ENCODE assay signal across 14 mouse cellular contexts in the genomic region with DNA sequence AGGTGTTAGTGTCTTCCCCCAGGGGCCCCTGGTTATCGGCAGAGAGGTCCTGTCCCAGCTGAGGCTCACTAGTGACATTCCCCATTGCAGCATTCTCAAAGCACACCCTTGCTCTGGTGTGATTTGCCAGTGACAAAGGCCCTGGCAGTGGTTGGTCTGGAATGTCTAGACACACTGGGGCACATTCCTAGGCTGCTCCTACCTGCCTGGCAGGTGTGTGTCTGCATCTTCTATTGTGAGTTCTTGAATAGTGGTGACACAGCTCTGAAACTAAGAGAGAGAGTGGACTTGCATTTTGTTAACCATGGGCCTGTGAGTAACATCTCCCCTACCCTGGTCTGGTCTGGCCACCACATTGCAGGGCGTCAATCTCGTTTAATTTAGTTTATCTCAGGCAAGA. TPM values are rescaled to one million over a fixed set of nuclear protein-coding genes. Genes with fewer than 3 reads are reported as not detected.
A peak's percentile ranks its signal among the peaks of the same experiment; 100 is the strongest.
DNase-seq lines count a peak whose midpoint lies in the region; ATAC-seq lines count a peak whose summit lies in the region.
"Had no signal": no experiment of that assay in that cellular context is flagged by ENCODE, and none has a peak within 500 bp of the region (broad histone marks: within the 10 kb centered on the region; RNA-seq: fewer than 3 reads in every experiment).

No protein-coding gene starts in this region.

- 45% methylated on average over 3 of the region's 3 CpGs for WGBS in heart, embryonic 10.5 days
- 37% methylated on average over 3 of the region's 3 CpGs for WGBS in lung, embryonic 15.5 days
- 65% methylated on average over 3 of the region's 3 CpGs for WGBS in embryonic facial prominence, embryonic 15.5 days
- 65% methylated on average over 3 of the region's 3 CpGs for WGBS in stomach, embryonic 14.5 days

- no peak overlapping the region for H3K4me3 ChIP-seq in heart, embryonic 10.5 days
- no peak overlapping the region for H3K4me3 ChIP-seq in lung, embryonic 15.5 days
- H3K4me3 ChIP-seq in embryonic facial prominence, embryonic 15.5 days (replicated peaks), result no peak overlapping the region
- no peak overlapping the region for H3K4me3 ChIP-seq in stomach, embryonic 14.5 days (ENCODE audit: low read depth, low read length)
- H3K4me3 ChIP-seq: hindbrain, embryonic 15.5 days; left cerebral cortex, adult 2 months; limb, embryonic 12.5 days; neural tube, embryonic 13.5 days had no signal

- no peak overlapping the region for H3K4me2 ChIP-seq in lung, embryonic 15.5 days
- H3K4me2 ChIP-seq in embryonic facial prominence, embryonic 15.5 days (replicated peaks), result no peak overlapping the region
- H3K4me2 ChIP-seq in stomach, embryonic 14.5 days (replicated peaks; ENCODE audit: low read depth, low read length), result no peak overlapping the region
- H3K4me2 ChIP-seq: hindbrain, embryonic 15.5 days; limb, embryonic 12.5 days; neural tube, embryonic 13.5 days had no signal

- H3K27ac ChIP-seq in heart, embryonic 10.5 days, result peak overlapping the region; percentile 67
- peak overlapping the region; percentile 95 for H3K27ac ChIP-seq in lung, embryonic 15.5 days
- H3K27ac ChIP-seq in embryonic facial prominence, embryonic 15.5 days (replicated peaks), result peak overlapping the region; percentile 51; the same call in 1 of the 2 replicates
- peak overlapping the region; percentile 61; the same call in 1 of the 2 replicates for H3K27ac ChIP-seq in stomach, embryonic 14.5 days (ENCODE audit: low read length)
- H3K27ac ChIP-seq: hindbrain, embryonic 15.5 days; left cerebral cortex, adult 2 months; limb, embryonic 12.5 days; neural tube, embryonic 13.5 days had no signal

- peaks cover 56% of the 10 kb centered on the region for H3K4me1 ChIP-seq in heart, embryonic 10.5 days
- peaks cover 58% of the 10 kb centered on the region for H3K4me1 ChIP-seq in lung, embryonic 15.5 days
- peaks cover 24% of the 10 kb centered on the region for H3K4me1 ChIP-seq in embryonic facial prominence, embryonic 15.5 days
- peaks cover 31% of the 10 kb centered on the region for H3K4me1 ChIP-seq in stomach, embryonic 14.5 days (ENCODE audit: control insufficient read depth, insufficient read depth, low read length)

- no peaks in the 10 kb centered on the region for H3K9me3 ChIP-seq in heart, embryonic 10.5 days
- no peaks in the 10 kb centered on the region for H3K9me3 ChIP-seq in lung, embryonic 15.5 days
- H3K9me3 ChIP-seq in embryonic facial prominence, embryonic 15.5 days (replicated peaks), result no peaks in the 10 kb centered on the region
- no peaks in the 10 kb centered on the region for H3K9me3 ChIP-seq in stomach, embryonic 14.5 days (ENCODE audit: control insufficient read depth, low read depth, low read length)
- H3K9me3 ChIP-seq: hindbrain, embryonic 15.5 days; limb, embryonic 12.5 days; neural tube, embryonic 13.5 days had no signal

- no peak for DNase-seq in heart, embryonic 10.5 days (ENCODE audit: low spot score)
- no peak for DNase-seq in heart, adult 18-20 months
- DNase-seq in lung, postnatal 14 days, result no peak
- no peak for DNase-seq in adrenal gland, adult 8-10 months
- DNase-seq: cerebellum, adult 18-20 months; thymus, postnatal 25 days had no signal

- H3K36me3 ChIP-seq in heart, embryonic 10.5 days, result no peaks in the 10 kb centered on the region
- H3K36me3 ChIP-seq in lung, embryonic 15.5 days, result no peaks in the 10 kb centered on the region
- no peaks in the 10 kb centered on the region for H3K36me3 ChIP-seq in embryonic facial prominence, embryonic 15.5 days
- H3K36me3 ChIP-seq in stomach, embryonic 14.5 days (ENCODE audit: control insufficient read depth, insufficient read depth, low read length), result no peaks in the 10 kb centered on the region
- H3K36me3 ChIP-seq: hindbrain, embryonic 15.5 days; limb, embryonic 12.5 days; neural tube, embryonic 13.5 days had no signal

- H3K9ac ChIP-seq in lung, embryonic 15.5 days, result no peak overlapping the region
- no peak overlapping the region for H3K9ac ChIP-seq in embryonic facial prominence, embryonic 15.5 days
- H3K9ac ChIP-seq in stomach, embryonic 14.5 days (replicated peaks; ENCODE audit: low read depth, low read length), result no peak overlapping the region
- H3K9ac ChIP-seq: hindbrain, embryonic 15.5 days; limb, embryonic 12.5 days; neural tube, embryonic 13.5 days had no signal

- ATAC-seq in lung, embryonic 15.5 days (ENCODE audit: borderline replicate concordance, extremely low read depth, low FRiP score, low TSS enrichment), result peak; percentile 3; the same call in 1 of the 2 replicates
- no peak for ATAC-seq in embryonic facial prominence, embryonic 15.5 days (ENCODE audit: insufficient number of reproducible peaks, low FRiP score, low TSS enrichment, low read depth)
- no peak for ATAC-seq in stomach, embryonic 14.5 days (ENCODE audit: insufficient number of reproducible peaks, insufficient read depth, low FRiP score, low read depth)
- ATAC-seq: forebrain, embryonic 16.5 days had no signal

- no peaks in the 10 kb centered on the region for H3K27me3 ChIP-seq in heart, embryonic 10.5 days (ENCODE audit: insufficient read depth, poor library complexity, severe bottlenecking)
- no peaks in the 10 kb centered on the region for H3K27me3 ChIP-seq in lung, embryonic 15.5 days
- H3K27me3 ChIP-seq in embryonic facial prominence, embryonic 15.5 days, result no peaks in the 10 kb centered on the region
- no peaks in the 10 kb centered on the region for H3K27me3 ChIP-seq in stomach, embryonic 14.5 days (ENCODE audit: control insufficient read depth, insufficient read depth, low read length)
- H3K27me3 ChIP-seq: hindbrain, embryonic 15.5 days; limb, embryonic 12.5 days; neural tube, embryonic 13.5 days had no signal

RNA-seq across cellular contexts. Expression of a gene that starts 41.1 kb away (rescaled TPM):
- 20.9 and 22.0 TPM in 2 replicates for polyA plus RNA-seq in heart, embryonic 10.5 days (2016; fragmentation: Nextera tagmentation; extraction: Ambion mirVana)
- total RNA-seq in heart, adult 18-20 months (2021), result 10 to 100 TPM; 50.5 to 54.1 TPM
- 32.7 and 35.4 TPM in 2 replicates for polyA plus RNA-seq in lung, embryonic 15.5 days (2015; fragmentation: Nextera tagmentation; extraction: Ambion mirVana)
- 33.6 and 35.5 TPM in 2 replicates for polyA plus RNA-seq in embryonic facial prominence, embryonic 15.5 days (2015; fragmentation: Nextera tagmentation; extraction: Ambion mirVana)
- polyA plus RNA-seq in stomach, embryonic 14.5 days (2014; fragmentation: Nextera tagmentation; extraction: Ambion mirVana), result 19.7 and 20.8 TPM in 2 replicates
- total RNA-seq in adrenal gland, adult 8-10 months (2022), result 100 to 1,000 TPM in 1 of 4 experiments, 10 to 100 TPM in 2, 1 to 10 TPM in 1; 8.6 to 127 (median 15.7) TPM
